Mouse (Mus musculus): ENCODE data around the gene Acadm.

Acadm gene

DNA sequence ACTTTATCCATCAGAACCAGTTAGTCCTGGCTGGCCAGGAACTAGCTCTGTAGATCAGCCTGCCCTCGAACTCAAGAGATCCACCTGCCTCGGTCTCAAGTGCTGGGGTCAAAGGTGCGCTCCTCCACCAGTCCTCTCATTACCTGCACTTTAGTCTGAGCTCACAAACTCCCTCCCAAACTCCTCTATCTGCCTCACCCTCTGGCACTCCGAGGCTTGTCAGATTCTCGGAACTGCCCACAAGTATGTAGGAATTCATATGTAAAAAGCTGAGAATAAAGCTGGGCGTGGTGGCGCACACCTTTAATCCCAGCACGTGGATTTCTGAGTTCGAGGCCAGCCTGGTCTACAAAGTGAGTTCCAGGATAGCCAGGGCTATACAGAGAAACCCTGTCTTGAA is 3.9 kb downstream of the Acadm start:
- DNase-seq, result no peak

DNA sequence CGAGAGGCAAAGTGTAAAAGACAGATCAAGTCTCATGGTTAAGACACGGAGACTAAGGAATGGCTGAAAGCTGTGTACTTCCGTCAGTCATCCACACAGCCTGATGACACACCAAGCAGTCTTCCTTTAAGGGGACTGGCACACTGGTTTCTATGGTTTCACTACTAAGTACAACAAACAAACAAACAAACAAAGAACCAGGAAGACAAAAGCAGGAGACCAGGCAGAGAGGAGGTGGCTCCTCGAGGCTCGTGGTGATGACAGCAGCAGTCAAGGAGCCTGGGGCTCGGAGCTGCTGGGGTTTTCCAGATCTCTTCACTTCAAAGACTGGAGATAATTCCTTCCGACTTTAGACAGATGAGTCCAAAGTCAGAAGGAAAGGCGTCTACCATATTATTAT is 4.4 kb downstream of the Acadm start:
- no peak for DNase-seq

GRCm38 (mm10) chr3:153937116-153937810 is 7.2 kb downstream of the Acadm start:
- no peak for DNase-seq

- no peak for DNase-seq
These were observed 8.6 kb downstream of the Acadm start for GRCm38 (mm10) chr3:153935878-153936277.

DNA sequence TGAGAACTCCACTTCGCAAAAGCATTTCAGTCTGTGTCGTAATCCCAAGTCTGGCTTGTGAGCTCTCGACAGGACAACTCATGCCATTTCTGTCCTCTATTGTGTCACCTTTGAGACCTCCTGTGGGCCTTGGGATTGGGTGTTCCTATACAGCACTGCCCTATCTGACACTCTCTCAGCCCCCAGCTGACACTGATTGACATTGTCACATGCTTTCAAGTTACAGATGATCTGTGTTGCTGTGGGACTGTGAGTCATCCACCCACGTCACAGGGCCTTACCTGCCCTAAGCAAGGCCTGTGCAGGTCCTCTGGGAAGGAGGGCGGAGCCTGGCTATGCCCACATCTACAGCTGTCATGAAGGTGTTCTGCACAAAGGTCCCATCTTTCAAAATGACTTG is 12.0 kb downstream of the Acadm start:
- DNase-seq, result no peak

DNA sequence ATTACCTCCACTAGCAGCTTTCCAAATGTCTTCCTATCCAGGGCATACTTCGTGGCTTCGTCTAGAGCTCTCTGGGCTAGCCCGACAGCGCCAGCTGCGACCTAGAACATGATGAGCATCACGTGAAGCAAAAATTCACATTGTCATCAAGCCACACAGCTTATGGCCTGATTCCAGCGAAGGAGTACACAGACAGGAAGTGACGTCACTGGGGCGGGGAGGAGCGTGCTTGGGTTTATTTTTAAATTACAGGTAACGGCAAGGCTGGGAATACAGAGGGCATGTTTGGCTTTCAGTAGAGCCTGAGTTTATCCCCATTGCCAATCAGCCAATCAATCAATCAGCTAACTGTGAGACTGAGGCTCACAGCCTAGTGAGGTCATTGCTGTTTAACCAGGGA is 14.9 kb downstream of the Acadm start:
- no peak for DNase-seq

DNA sequence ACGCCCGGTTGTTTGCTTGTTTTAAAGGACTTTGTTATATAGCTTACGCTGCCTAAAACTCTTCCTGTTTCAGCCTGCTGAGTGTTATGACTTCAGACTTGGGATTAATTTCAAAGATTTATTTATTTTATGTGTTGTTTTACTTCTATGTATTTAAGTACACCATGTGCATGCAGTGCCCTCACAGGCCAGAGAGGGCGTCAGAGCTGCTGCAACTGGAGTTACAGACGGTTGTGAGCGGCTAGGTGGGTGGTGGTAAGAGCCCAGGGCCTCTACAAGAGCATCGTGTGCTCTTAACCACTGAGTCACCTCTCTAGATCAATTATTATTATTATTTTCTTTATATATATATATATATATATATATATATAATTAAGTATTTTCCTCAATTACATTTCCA is 18.1 kb downstream of the Acadm start:
- no peak for DNase-seq

GRCm38 (mm10) chr3:153921147-153921910 is 23.1 kb downstream of the Acadm start:
- no peak for DNase-seq

- DNase-seq, result no peak
These were observed 27.2 kb downstream of the Acadm start for GRCm38 (mm10) chr3:153917200-153917599.

GRCm38 (mm10) chr3:153913510-153914243 is 30.8 kb downstream of the Acadm start:
- DNase-seq, result peak; percentile 25 to 36

DNA sequence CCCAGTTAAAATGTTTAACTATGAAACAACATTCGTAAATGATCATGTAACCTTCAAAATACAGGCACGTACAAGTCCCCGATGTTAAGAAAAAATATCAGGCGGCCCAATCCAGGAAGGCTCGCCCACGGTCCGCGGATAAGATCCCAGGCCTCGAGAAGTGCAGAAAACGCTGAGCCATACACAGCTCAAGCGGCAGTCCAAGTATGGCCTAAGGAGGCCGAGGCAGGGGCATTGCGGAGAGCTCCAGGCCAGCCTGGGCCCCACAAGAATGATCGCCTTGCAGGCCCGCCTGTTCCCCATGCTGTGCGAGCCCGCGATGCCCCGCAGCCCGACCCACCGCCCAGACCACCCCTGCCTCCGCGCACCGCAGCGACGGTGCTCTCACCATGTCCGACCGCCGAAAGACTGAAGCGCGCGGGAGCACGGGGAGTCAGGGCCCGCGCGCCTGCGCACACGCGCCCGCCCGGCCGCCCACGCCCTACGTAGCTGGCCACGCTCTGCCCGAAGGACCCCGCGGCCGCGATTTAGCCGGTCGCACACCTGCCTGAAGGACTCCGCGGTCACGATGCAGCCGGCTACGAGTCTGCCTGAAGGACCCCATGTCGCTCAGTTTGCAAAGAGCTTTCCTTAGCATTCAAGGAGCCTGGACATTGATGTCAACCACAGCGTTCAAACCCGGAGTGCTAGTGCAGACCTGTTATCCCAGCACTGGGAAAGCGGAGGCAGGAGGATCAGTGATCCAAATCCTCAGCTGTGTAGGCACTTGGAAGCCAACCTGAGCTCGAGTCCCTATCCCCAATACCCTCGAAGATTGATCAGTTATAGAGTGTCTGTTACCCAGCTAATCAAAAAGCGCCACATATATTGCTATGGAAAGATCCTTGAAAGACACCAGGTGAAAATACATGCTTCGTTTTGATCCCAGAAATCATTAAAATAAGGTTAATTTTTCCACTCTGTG is 31.6 kb downstream of the Acadm start, which contains the start of gene Rabggtb:
Rabggtb (minus strand) TSS at position 464 of the 964 bp plus-strand sequence.
- peak; percentile 96 to 97 for DNase-seq

DNA sequence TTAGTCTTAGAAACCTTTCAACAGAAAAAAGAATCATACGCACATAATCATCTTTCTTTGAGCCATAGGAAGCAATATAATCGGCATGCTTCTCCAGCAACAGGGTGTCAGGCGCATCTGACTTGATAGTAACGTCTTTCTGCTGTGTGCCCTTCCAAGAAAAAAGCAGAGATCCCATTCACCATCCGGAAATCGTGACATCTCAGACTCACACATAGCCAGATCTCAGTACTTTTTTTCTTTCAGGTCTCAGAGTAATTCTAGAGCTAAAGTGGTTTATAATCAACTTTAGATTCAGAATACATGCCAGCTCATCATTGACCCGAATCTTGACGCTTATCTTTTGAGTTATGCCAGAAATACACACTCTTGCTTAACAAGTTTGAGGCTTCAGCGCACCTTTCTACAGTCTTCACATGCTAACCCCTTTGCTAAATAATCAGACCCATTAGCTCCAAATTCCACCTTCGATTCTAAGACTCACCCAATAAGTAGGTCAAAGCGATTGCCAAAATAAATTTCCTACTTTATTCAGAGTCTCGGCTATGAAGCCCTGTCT is 32.5 kb downstream of the Acadm start:
- DNase-seq, result no peak

GRCm38 (mm10) chr3:153911197-153911881 is 33.1 kb downstream of the Acadm start:
- peak; percentile 53 to 58 for DNase-seq

GRCm38 (mm10) chr3:153910489-153910888 is 33.9 kb downstream of the Acadm start:
- DNase-seq, result no peak

DNA sequence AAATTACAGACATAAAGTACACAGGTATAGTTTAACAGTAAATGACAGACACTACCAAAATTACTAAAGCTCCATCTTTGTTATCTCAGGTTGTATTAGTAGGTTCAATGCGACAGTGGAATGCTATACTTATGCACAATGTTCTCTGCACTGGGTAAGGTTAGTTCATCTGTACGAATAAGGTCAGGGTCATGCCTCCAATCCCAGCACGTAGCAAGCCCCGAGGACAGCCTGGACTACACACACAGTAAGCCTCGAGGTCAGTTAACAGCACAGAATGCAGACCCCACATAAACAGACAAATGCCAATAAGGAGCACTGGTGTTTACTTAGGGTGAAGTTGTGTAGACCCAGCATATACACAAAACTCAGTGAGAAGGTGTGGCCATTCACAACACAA is 35.5 kb downstream of the Acadm start:
- no peak for DNase-seq

- DNase-seq, result no peak
These were observed 38.1 kb downstream of the Acadm start, which contains the start of gene Msh4 for GRCm38 (mm10) chr3:153906136-153906871. Msh4 (minus strand) TSS chr3:153906138.

GRCm38 (mm10) chr3:153905251-153906135 is 38.9 kb downstream of the Acadm start:
- DNase-seq, result peak in 1 of 2 experiments; percentile 8

DNA sequence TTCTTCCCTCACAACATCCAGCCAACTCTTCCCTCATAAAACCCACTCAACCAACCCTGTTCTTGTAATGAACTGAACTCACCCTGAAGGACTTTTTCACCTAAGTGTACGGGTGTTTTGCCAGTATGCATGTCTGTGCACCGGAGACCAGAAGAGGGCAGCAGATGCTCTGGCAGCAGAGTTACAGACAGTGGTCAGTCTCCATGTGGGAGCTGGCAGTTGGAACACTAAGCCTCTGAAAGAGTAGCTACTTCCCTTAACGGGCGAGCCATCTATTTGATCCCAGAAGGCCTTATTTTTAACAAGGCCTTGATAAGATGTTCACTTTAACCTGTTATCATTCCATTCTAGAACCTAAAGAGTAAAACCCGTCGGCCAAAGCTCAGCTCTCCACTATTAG is 39.8 kb downstream of the Acadm start:
- peak; percentile 72 to 76 for DNase-seq

DNA sequence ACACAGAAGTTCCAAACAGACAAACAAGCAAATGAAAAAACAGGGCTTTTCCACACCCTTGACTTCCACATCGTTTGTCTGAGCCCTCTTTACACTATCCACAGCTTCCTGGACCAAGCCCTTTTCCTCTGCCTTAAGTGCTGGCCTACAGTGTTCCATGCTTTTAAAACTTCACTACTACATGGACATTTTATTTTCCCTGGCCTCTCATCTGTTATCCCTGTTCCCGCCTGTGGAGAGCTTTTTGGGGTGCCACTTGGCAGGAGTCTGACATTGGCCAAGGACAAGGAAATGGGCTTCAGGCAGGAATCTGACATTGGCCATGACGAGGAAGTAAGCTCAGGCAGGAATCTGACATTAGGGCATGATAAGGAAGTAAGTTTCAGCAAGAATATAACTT is 41.8 kb downstream of the Acadm start:
- no peak for DNase-seq

- no peak for DNase-seq
These were observed 42.5 kb downstream of the Acadm start for GRCm38 (mm10) chr3:153901904-153902303.
